Mouse (Mus musculus): Measurements from ENCODE around the gene Clec12a. TPM values are rescaled to one million over a fixed set of nuclear protein-coding genes. Genes with fewer than 3 reads are reported as not detected.
"Not testable (repeated sequence)": the region's sequence is repeated elsewhere in the genome, so short reads cannot be mapped to it uniquely, and the experiment has no call there.

Clec12a gene
- 0.11 and 0.51 TPM in 2 replicates for polyA plus RNA-seq (2016; fragmentation: Nextera tagmentation; extraction: Ambion mirVana)

DNA sequence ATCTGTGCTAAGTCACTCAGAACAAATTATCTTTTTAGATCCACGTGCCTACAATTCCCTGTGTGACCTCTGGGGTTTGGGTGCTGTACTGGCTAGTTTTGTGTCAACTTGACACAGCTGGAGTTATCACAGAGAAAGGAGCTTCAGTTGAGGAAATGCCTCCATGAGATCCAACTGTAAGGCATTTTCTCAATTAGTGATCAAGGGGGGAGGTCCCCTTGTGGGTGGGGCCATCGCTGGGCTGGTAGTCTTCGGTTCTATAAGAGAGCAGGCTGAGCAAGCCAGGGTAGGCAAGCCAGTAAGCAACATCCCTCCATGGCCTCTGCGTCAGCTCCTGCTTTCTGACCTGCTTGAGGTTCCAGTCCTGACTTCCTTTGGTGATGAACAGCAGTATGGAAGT is at the start of gene Clec12a:
Gene Clec12a, plus strand, starts transcription at position 301 of the 400 bp plus-strand sequence.
- not testable (repeated sequence) for H3K9me3 ChIP-seq (replicated peaks); H3K27me3 ChIP-seq (ENCODE audit: low read depth, poor library complexity, severe bottlenecking); H3K4me1 ChIP-seq; DNase-seq (ENCODE audit: low spot score); H3K27ac ChIP-seq; H3K4me3 ChIP-seq; H3K36me3 ChIP-seq
- WGBS = 86% methylated on average over 4 of the region's 4 CpGs

DNA sequence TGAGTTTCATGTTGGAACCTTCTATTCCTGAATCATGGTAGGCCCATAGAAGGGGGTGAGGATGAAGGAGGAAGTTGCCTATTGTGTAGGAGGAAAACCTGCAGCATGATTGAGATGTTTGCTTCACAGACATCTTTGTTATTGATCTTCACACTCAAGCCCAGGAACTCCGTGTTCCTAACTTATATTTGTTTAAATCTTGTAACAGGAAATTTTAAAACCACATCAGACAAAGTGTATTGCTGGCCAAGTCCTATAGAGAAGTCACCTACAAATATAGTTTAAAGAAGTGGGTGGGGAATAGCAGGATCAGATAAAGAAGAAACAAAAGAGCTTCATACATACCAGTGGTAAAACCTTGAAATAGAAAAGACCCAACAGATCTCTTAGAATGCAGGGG is 38.3 kb upstream of the Clec12a start:
- H3K36me3 ChIP-seq = no peaks in the 10 kb centered on the region
- no peaks in the 10 kb centered on the region for H3K4me1 ChIP-seq
- 86% methylated on average over 1 of the region's 1 CpGs for WGBS
- no peaks in the 10 kb centered on the region for H3K27me3 ChIP-seq (ENCODE audit: low read depth, poor library complexity, severe bottlenecking)
- no peak for DNase-seq (ENCODE audit: low spot score)
- H3K9me3 ChIP-seq (replicated peaks) = no peaks in the 10 kb centered on the region
- no peak overlapping the region for H3K4me3 ChIP-seq
- H3K27ac ChIP-seq = no peak overlapping the region

DNA sequence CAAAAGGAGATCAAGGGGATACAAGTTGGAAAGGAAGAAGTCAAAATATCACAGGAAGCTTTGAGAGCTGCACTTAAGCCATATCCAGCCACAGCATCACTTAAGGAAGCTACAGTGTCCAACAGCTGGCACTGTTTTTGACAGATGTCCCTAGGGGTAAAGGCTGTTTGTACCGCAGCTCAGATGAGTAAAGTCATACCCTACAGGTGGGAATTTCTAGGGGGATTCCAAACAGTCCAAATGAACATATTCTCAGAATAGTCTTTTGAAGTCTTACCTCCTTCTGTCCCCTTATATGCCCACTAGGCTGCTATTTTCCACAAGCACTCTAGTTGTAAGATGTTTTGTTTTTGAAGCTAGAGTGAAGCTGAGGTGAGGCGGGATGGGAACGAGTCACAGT is 30.0 kb upstream of the Clec12a start:
- H3K27ac ChIP-seq = no peak overlapping the region
- no peaks in the 10 kb centered on the region for H3K9me3 ChIP-seq (replicated peaks)
- 80% methylated on average over 3 of the region's 3 CpGs for WGBS
- no peaks in the 10 kb centered on the region for H3K27me3 ChIP-seq (ENCODE audit: low read depth, poor library complexity, severe bottlenecking)
- no peak for DNase-seq (ENCODE audit: low spot score)
- H3K4me3 ChIP-seq = no peak overlapping the region
- H3K36me3 ChIP-seq = no peaks in the 10 kb centered on the region
- H3K4me1 ChIP-seq = no peaks in the 10 kb centered on the region

DNA sequence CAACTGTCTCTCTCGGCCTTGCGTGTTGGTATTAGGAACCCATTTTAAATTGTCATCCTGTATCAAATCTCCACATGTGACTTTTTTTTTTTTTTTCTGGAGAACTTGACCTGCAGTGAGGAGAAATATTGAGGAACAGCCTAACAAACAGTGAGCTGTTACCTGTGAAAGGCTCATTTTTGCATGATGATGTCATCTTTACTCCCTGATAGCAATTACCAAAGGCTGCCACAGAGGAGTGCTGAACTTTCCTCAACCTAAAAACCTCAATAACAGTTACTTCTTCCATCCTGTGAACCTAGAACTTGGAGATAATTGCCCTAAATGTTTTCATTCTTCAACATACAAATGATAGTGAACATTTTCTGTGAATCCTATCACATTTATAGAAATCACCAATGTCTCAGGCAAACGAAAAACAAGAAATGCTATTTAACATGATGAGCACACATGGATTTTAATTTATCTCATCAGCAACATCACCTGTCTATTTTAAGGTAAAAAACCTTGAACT is 27.8 kb upstream of the Clec12a start:
- Histone ChIP-seq H3K9me3 (replicated peaks) (no peaks in the 10 kb centered on the region), H3K36me3 (no peaks in the 10 kb centered on the region), H3K27ac (no peak overlapping the region), H3K27me3 (ENCODE audit: low read depth, poor library complexity, severe bottlenecking) (no peaks in the 10 kb centered on the region), H3K4me1 (no peaks in the 10 kb centered on the region), H3K4me3 (no peak overlapping the region)
- WGBS = 86% methylated on average over 3 of the region's 3 CpGs
- DNase-seq (ENCODE audit: low spot score) = no peak

DNA sequence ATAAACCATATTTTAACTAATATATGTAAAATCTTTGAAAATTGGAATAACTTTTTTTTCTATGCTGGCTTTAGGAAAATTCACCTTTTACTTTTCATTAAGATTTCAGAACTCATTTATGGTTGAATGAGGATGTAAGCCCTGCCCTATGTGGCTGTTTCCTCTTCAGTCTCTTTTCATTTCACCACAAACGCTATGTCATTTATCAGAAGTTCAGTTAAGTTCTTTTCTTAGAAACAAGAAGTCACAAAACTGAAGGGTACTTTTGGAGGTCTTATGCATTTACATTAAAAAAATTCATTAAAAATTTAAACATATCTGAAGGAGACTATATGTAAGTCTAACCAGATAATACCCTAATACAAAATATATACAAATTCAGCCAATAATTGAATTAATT is 26.8 kb upstream of the Clec12a start:
- WGBS = 86% methylated on average over 1 of the region's 1 CpGs
- H3K9me3 ChIP-seq (replicated peaks) = no peaks in the 10 kb centered on the region
- H3K27ac ChIP-seq = no peak overlapping the region
- H3K27me3 ChIP-seq (ENCODE audit: low read depth, poor library complexity, severe bottlenecking) = no peaks in the 10 kb centered on the region
- no peak overlapping the region for H3K4me3 ChIP-seq
- no peak for DNase-seq (ENCODE audit: low spot score)
- H3K4me1 ChIP-seq = no peaks in the 10 kb centered on the region
- no peaks in the 10 kb centered on the region for H3K36me3 ChIP-seq

DNA sequence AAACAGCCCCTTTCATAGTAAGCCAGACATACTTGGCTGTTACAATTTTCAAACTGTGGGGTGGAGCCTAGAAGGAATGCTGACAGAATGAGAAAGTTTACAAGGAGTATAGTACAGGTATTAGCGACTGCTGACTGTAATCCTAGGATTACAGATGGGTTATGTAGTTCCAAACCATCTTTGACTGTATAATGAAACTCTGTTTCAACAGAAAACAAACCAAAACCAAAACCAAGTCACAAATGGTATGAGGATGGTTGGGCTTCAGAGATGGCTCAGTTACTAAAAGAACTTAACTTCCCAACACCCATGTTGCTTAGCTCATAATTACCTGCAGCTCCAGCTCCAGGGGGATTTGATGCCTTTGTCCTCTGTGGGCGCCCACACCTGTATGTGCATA is 26.0 kb upstream of the Clec12a start:
- Histone ChIP-seq H3K9me3 (replicated peaks) (no peaks in the 10 kb centered on the region), H3K4me3 (no peak overlapping the region), H3K27ac (no peak overlapping the region), H3K4me1 (no peaks in the 10 kb centered on the region), H3K36me3 (no peaks in the 10 kb centered on the region), H3K27me3 (ENCODE audit: low read depth, poor library complexity, severe bottlenecking) (no peaks in the 10 kb centered on the region)
- no peak for DNase-seq (ENCODE audit: low spot score)
- WGBS = 72% methylated on average over 2 of the region's 2 CpGs

DNA sequence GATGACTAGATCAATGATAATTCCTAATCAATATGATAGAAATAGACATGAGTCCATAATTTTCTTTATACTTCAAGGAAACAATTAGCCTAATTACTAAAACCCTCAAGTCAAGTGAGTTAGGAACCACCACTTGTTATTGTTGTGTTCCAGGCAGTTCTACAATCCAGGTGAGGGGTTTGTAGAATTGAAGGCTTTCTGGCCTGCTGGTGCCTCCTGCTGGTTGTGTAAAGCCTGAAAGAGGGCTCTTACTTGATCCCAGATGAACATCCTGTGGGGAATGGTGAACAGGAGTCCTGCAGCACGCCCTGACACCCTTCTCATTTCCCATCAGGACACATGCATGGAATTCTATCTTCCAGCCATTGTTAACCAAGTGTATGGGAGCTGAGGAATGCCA is 24.1 kb upstream of the Clec12a start:
- no peak overlapping the region for H3K4me3 ChIP-seq
- H3K36me3 ChIP-seq = no peaks in the 10 kb centered on the region
- no peak for DNase-seq (ENCODE audit: low spot score)
- WGBS = 50% methylated on average over 1 of the region's 1 CpGs
- H3K9me3 ChIP-seq (replicated peaks) = no peaks in the 10 kb centered on the region
- H3K4me1 ChIP-seq = no peaks in the 10 kb centered on the region
- no peak overlapping the region for H3K27ac ChIP-seq
- no peaks in the 10 kb centered on the region for H3K27me3 ChIP-seq (ENCODE audit: low read depth, poor library complexity, severe bottlenecking)

DNA sequence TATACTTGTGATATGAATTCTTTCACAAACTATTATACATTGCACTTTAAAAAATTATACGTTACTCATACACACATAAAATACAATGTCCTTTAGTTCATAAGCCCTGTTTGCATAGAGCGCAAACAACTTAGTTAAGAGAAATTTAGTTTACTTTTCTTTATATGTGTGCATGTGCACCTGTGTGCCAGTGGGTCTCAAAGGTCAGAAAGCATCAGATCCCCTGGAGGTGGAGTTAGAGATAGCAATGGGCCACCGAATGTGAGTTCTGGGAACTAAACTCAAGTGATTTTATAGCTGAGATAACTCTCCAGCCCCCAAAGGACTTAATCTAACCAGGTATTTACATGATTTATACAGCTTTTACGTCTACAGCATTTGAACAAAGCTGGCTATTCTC is 23.2 kb upstream of the Clec12a start:
- Histone ChIP-seq H3K27ac (no peak overlapping the region), H3K4me1 (no peaks in the 10 kb centered on the region), H3K36me3 (no peaks in the 10 kb centered on the region), H3K9me3 (replicated peaks) (no peaks in the 10 kb centered on the region), H3K27me3 (ENCODE audit: low read depth, poor library complexity, severe bottlenecking) (no peaks in the 10 kb centered on the region), H3K4me3 (no peak overlapping the region)
- WGBS = 81% methylated on average over 4 of the region's 4 CpGs
- DNase-seq (ENCODE audit: low spot score) = no peak

DNA sequence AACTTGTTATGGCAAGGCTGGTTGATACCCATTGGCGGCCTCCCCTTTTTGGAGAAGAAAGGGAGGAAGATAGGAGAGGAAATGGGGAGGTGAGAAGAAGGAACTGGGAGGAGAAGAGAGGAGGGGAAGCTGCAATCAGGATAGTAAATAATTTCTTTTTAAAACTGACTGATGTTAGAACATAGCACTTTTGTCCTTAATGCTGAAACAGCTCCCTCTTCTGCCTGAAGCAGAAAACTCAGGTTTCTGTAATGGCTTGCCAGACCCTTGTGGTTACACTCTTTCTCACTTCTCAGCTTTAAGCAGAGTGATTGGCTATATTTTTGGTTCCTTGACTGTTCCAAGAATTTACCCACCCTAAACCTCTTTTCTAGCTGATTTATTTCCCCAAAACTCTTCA is 16.5 kb upstream of the Clec12a start:
- Histone ChIP-seq H3K4me3 (no peak overlapping the region), H3K27ac (no peak overlapping the region), H3K36me3 (no peaks in the 10 kb centered on the region), H3K9me3 (replicated peaks) (no peaks in the 10 kb centered on the region), H3K27me3 (ENCODE audit: low read depth, poor library complexity, severe bottlenecking) (no peaks in the 10 kb centered on the region), H3K4me1 (no peaks in the 10 kb centered on the region)
- WGBS = 65% methylated on average over 1 of the region's 1 CpGs
- DNase-seq (ENCODE audit: low spot score) = no peak

DNA sequence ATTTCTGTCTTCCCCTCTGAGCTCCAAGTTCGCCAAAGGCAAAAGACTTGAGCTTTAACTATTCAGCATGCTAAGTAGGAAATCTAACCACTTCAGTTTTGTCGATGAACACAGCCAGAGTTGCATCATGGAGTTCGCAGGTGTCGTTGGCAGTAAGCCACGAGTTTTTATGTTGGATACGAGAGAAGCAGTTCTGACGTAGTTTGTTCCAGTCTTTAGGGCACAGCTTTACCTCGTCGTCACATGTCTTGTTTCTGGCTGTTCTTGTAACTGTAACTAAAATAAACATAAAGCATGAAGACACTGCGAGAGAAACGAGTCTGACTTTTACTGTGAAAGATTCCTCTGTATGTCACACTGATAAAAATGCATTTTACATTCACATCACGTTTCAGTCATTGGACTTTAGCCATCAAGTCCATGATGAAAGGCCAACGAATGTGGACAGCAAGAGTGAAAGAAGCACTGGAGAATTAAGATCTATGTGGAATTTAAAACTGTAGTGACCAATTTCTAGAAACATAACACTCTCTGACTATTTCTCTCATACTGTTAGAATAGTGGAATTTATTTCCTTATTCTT is 15.8 kb upstream of the Clec12a start:
- Histone ChIP-seq H3K4me1 (no peaks in the 10 kb centered on the region), H3K9me3 (replicated peaks) (no peaks in the 10 kb centered on the region), H3K36me3 (no peaks in the 10 kb centered on the region), H3K27me3 (ENCODE audit: low read depth, poor library complexity, severe bottlenecking) (no peaks in the 10 kb centered on the region), H3K27ac (no peak overlapping the region), H3K4me3 (no peak overlapping the region)
- 89% methylated on average over 13 of the region's 13 CpGs for WGBS
- no peak for DNase-seq (ENCODE audit: low spot score)

DNA sequence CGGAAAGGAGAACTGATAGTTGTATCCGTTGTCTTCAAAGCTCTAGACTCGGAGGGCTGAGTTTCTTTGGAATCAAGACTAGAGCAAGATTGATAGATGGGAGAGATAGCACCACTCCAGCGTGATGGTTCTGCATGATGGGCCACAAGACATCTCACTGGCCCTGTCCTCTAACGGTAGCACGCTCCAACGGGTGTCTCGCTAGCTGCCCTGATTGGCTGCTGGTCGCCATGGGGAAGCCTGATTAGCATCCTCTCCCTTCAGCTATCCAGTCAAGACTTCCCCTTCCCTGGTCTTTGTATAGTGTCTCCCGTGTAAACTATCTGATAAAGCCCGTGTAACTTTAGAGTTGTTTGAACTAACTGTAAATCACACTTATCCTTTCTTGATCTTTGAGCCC is 10.9 kb upstream of the Clec12a start, which contains the start of gene 4922502D21Rik:
Gene 4922502D21Rik, minus strand, starts transcription at position 187 of the 400 bp plus-strand sequence.
- Histone ChIP-seq H3K27me3 (ENCODE audit: low read depth, poor library complexity, severe bottlenecking) (no peaks in the 10 kb centered on the region), H3K4me1 (no peaks in the 10 kb centered on the region), H3K36me3 (no peaks in the 10 kb centered on the region), H3K4me3 (no peak within 1 kb of the TSS), H3K27ac (no peak within 1 kb of the TSS), H3K9me3 (replicated peaks) (no peaks in the 10 kb centered on the region)
- no peak for DNase-seq (ENCODE audit: low spot score)
- 65% methylated on average over 11 of the region's 11 CpGs for WGBS

DNA sequence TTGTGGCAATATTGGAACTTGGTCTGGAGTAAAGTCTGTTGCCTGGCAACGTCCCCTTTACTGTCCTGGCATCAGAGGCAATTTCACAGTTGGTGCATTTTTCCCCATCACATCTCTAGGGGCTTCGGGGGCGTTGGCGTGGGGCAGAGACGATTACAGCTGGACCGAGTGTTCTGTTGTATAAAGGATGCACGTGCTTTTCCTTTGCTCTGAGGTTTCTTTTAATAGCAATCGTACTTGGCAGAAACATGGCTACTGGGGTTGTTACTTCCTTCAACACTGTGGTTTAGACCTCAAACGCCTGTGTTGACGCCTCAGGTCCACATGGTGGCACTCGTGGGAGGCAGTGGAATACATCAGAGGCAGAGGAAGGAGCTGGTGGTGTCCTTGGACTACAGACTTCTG is 8.8 kb upstream of the Clec12a start:
- H3K27ac ChIP-seq = no peak overlapping the region
- WGBS = 41% methylated on average over 11 of the region's 11 CpGs
- H3K4me3 ChIP-seq = no peak overlapping the region
- H3K4me1 ChIP-seq = no peaks in the 10 kb centered on the region
- H3K27me3 ChIP-seq (ENCODE audit: low read depth, poor library complexity, severe bottlenecking) = no peaks in the 10 kb centered on the region
- H3K9me3 ChIP-seq (replicated peaks) = no peaks in the 10 kb centered on the region
- H3K36me3 ChIP-seq = no peaks in the 10 kb centered on the region
- DNase-seq (ENCODE audit: low spot score) = peak; percentile 33

DNA sequence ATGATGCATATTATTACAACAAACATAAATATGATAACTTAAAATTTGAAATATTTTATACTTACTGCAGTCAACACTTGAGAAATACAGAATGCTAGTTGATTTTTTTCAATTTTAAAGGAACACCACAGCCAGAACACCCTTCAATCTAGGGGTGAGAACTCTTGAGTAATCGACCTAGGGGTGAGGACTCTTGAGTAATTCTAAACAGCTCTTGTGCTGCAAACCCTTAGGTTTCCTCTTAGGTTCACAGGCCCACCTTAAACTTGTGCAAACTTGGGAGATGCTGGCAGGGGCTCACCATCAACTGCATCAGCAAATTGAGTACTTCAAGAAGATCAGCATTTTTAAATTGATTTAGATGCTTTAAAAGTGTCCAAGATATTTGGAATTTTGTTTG is 4.7 kb upstream of the Clec12a start:
- Histone ChIP-seq H3K4me1 (no peaks in the 10 kb centered on the region), H3K27me3 (ENCODE audit: low read depth, poor library complexity, severe bottlenecking) (no peaks in the 10 kb centered on the region), H3K4me3 (no peak overlapping the region), H3K27ac (no peak overlapping the region), H3K9me3 (replicated peaks) (no peaks in the 10 kb centered on the region), H3K36me3 (no peaks in the 10 kb centered on the region)
- no peak for DNase-seq (ENCODE audit: low spot score)
- 81% methylated on average over 1 of the region's 1 CpGs for WGBS

DNA sequence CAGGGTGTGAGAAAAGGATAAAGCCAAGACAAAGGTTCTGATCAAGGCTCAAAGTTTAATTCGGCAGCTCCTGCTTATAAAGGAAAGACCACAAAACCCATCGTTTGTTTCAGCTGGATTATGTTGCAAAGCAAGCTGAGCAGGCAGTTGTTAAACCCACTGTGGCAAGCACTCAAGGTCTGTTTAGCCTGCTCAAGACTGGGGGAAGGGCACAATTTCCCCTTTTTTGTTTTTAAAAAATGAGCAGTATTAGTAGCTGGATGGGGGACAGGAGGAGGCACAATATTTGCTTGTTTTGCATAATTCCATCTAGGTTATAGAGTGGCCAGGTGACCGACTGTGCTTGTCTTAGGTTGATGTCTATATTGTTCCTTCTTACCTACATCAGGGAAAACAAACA is 1.9 kb downstream of the Clec12a start:
- Histone ChIP-seq H3K9me3 (replicated peaks) (no peaks in the 10 kb centered on the region), H3K36me3 (no peaks in the 10 kb centered on the region), H3K27me3 (ENCODE audit: low read depth, poor library complexity, severe bottlenecking) (no peaks in the 10 kb centered on the region), H3K4me3 (no peak overlapping the region), H3K27ac (no peak overlapping the region), H3K4me1 (no peaks in the 10 kb centered on the region)
- WGBS = 86% methylated on average over 3 of the region's 3 CpGs
- DNase-seq (ENCODE audit: low spot score) = no peak

Measured in limb, embryonic 10.5 days (tissue).